Mouse (Mus musculus) embryonic facial prominence, embryonic 11.5 days (tissue): ENCODE data around the gene Aspdh. TPM values are rescaled to one million over a fixed set of nuclear protein-coding genes. Genes with fewer than 3 reads are reported as not detected.

Experiments
- ATAC-seq: fragments of 200-750 bp; cut with Nextera tagmentation; replicated peaks from 2 replicates; pipeline ENCODE4 v1.8.0; 2017; ENCODE audit warnings: low read depth; ENCODE audit not compliant: insufficient number of reproducible peaks, low FRiP score, low TSS enrichment
- DNase-seq: peaks from one replicate; pipeline ENCODE4 v3.0.0-alpha.2; 2015; ENCODE audit warnings: low spot score
- H3K27ac ChIP-seq: fragments of 300-500 bp; sonication (generic); replicated peaks from 2 replicates; pipeline ENCODE4 v1.5.1; 2014; ENCODE audit warnings: mild to moderate bottlenecking, low read depth, low read length, control low read depth
- H3K27me3 ChIP-seq: fragments of 300-500 bp; sonication (generic); 2 replicates; pipeline ENCODE4 v1.6.1; 2014; ENCODE audit warnings: mild to moderate bottlenecking, low read length, moderate library complexity, mixed read lengths; ENCODE audit not compliant: control insufficient read depth, insufficient read depth
- H3K36me3 ChIP-seq: fragments of 300-500 bp; sonication (generic); replicated peaks from 2 replicates; pipeline ENCODE4 v1.6.1; 2014; ENCODE audit warnings: low read depth, mild to moderate bottlenecking, low read length, moderate library complexity, mixed read lengths; ENCODE audit not compliant: control insufficient read depth, insufficient read depth
- H3K4me1 ChIP-seq: fragments of 300-500 bp; sonication (generic); 2 replicates; pipeline ENCODE4 v1.6.1; 2014; ENCODE audit warnings: low read length, mixed read lengths; ENCODE audit not compliant: control insufficient read depth, insufficient read depth
- H3K4me2 ChIP-seq: fragments of 300-500 bp; sonication (generic); 2 replicates; pipeline ENCODE4 v1.6.1; 2014; ENCODE audit warnings: low read depth, mild to moderate bottlenecking, control low read depth, low read length, moderate library complexity
- H3K4me3 ChIP-seq: fragments of 300-500 bp; sonication (generic); 2 replicates; pipeline ENCODE4 v1.5.1; 2014; ENCODE audit warnings: low read depth, low read length, control low read depth
- H3K9ac ChIP-seq: fragments of 300-500 bp; sonication (generic); replicated peaks from 2 replicates; pipeline ENCODE4 v1.6.1; 2014; ENCODE audit warnings: mild to moderate bottlenecking, control low read depth, low read length
- H3K9me3 ChIP-seq: fragments of 300-500 bp; sonication (generic); replicated peaks from 2 replicates; pipeline ENCODE4 v1.6.1; 2016; ENCODE audit warnings: mild to moderate bottlenecking, low read length, inconsistent platforms, mixed read lengths; ENCODE audit not compliant: control insufficient read depth
- WGBS: fragments of 180-500 bp; shearing (Covaris S2); extraction: QIAGEN DNeasy Blood & Tissue Kit; methylation state at CpG from one replicate; pipeline ENCODE4 v1.1.7; 2014; 5-methylcytosine and 5-hydroxymethylcytosine counted together
- microRNA-seq: library from miRNA; unstranded; fragments of <30 nt; microRNA quantifications from one replicate; pipeline ENCODE4, GENCODE M21; 2016; ENCODE audit warnings: borderline number of aligned reads
- polyA plus RNA-seq: library from polyadenylated mRNA; unstranded; fragments of >200 nt; fragmentation: Nextera tagmentation; extraction: Ambion mirVana; gene quantifications from 2 replicates; pipeline ENCODE4 v1.2.1, GENCODE M21; 2014

The Aspdh gene
- polyA plus RNA-seq, 1 experiment from 2014 or later = not detected

GRCm38 (mm10) chr7:44500046-44500445, 34.9 kb downstream of the Aspdh start:
- Histone ChIP-seq H3K36me3 (no peaks in the 10 kb centered on the region), H3K4me1 (no peaks in the 10 kb centered on the region), H3K27ac (no peak overlapping the region), H3K9me3 (no peaks in the 10 kb centered on the region), H3K9ac (no peak overlapping the region), H3K4me2 (no peak overlapping the region), H3K4me3 (no peak overlapping the region), H3K27me3 (no peaks in the 10 kb centered on the region)
- ATAC-seq (no peak), DNase-seq (no peak)
- WGBS = 55% methylated on average over 20 of the region's 20 CpGs

- H3K4me1 ChIP-seq = no peaks in the 10 kb centered on the region
- ATAC-seq = no peak
- no peak overlapping the region for H3K4me3 ChIP-seq
- 44% methylated on average over 5 of the region's 5 CpGs for WGBS
- no peak overlapping the region for H3K27ac ChIP-seq
- no peaks in the 10 kb centered on the region for H3K36me3 ChIP-seq
- H3K9me3 ChIP-seq = no peaks in the 10 kb centered on the region
- H3K27me3 ChIP-seq = no peaks in the 10 kb centered on the region
- peak; percentile 79 for DNase-seq
- H3K4me2 ChIP-seq = no peak overlapping the region
- no peak overlapping the region for H3K9ac ChIP-seq
Observed at GRCm38 (mm10) chr7:44501563-44502115, 36.4 kb downstream of the Aspdh start.

- no peak overlapping the region for H3K9ac ChIP-seq
Observed at GRCm38 (mm10) chr7:44507491-44507890, 42.3 kb downstream of the Aspdh start.

More at GRCm38 (mm10) chr7:44507491-44507890, 42.3 kb downstream of the Aspdh start:
- no peak for DNase-seq
- H3K36me3 ChIP-seq = no peaks in the 10 kb centered on the region
- no peak overlapping the region for H3K4me2 ChIP-seq
- H3K4me3 ChIP-seq = no peak overlapping the region
- no peak overlapping the region for H3K27ac ChIP-seq
- no peaks in the 10 kb centered on the region for H3K4me1 ChIP-seq
- H3K9me3 ChIP-seq = no peaks in the 10 kb centered on the region
- no peaks in the 10 kb centered on the region for H3K27me3 ChIP-seq
- no peak for ATAC-seq

Small RNA genes within 50 kb of the gene (microRNA-seq; reads per million reads assigned to microRNA genes)
- 1.4 reads per million for gene Mir7052

Other genes starting within 250 kb of the Aspdh start
- not detected in 2 replicates for gene Klk1b5, start 249.4 kb upstream of the Aspdh start, polyA plus RNA-seq
- not detected in 2 replicates for gene Klk1, start 240.0 kb upstream of the Aspdh start, polyA plus RNA-seq
- gene Gm36864, start 229.2 kb upstream of the Aspdh start, polyA plus RNA-seq = not detected in 2 replicates
- 1.00 and 1.9 TPM in 2 replicates for gene 1700028J19Rik, start 218.7 kb upstream of the Aspdh start, polyA plus RNA-seq
- 121 and 132 TPM in 2 replicates for gene 2410002F23Rik, start 218.7 kb upstream of the Aspdh start, polyA plus RNA-seq
- gene Acp4, start 208.0 kb upstream of the Aspdh start, polyA plus RNA-seq = not detected in 2 replicates
- gene Gm15517, start 203.9 kb upstream of the Aspdh start, polyA plus RNA-seq = 2.3 TPM in 1 of 2 replicates, not detected in the other
- gene Clec11a, start 158.5 kb upstream of the Aspdh start, polyA plus RNA-seq = 2.2 and 2.3 TPM in 2 replicates
- 0.98 and 1.00 TPM in 2 replicates for gene Shank1, start 155.1 kb upstream of the Aspdh start, polyA plus RNA-seq
- gene Syt3, start 81.3 kb upstream of the Aspdh start, polyA plus RNA-seq = 1.4 and 1.9 TPM in 2 replicates
- 0.99 and 1.4 TPM in 2 replicates for gene 1700008O03Rik, start 79.6 kb upstream of the Aspdh start, polyA plus RNA-seq
- gene Lrrc4b, start 36.4 kb upstream of the Aspdh start, polyA plus RNA-seq = 1.9 and 3.2 TPM in 2 replicates
- 61.1 and 66.4 TPM in 2 replicates for gene Josd2, start 2.6 kb downstream of the Aspdh start, polyA plus RNA-seq
- 76.4 and 89.8 TPM in 2 replicates for gene Emc10, start 31.1 kb downstream of the Aspdh start, polyA plus RNA-seq
- gene Fam71e1, start 31.2 kb downstream of the Aspdh start, polyA plus RNA-seq = 10.8 and 11.2 TPM in 2 replicates
- gene Mybpc2, start 59.3 kb downstream of the Aspdh start, polyA plus RNA-seq = 0.07 TPM in 1 of 2 replicates, not detected in the other
- not detected in 2 replicates for gene Spib, start 66.7 kb downstream of the Aspdh start, polyA plus RNA-seq
- gene Pold1, start 83.5 kb downstream of the Aspdh start, polyA plus RNA-seq = 56.3 and 61.4 TPM in 2 replicates
- gene Nr1h2, start 88.6 kb downstream of the Aspdh start, polyA plus RNA-seq = 63.7 and 69.6 TPM in 2 replicates
- gene Napsa, start 107.0 kb downstream of the Aspdh start, polyA plus RNA-seq = 0.70 and 0.88 TPM in 2 replicates
- 0.32 and 0.39 TPM in 2 replicates for gene Kcnc3, start 125.3 kb downstream of the Aspdh start, polyA plus RNA-seq
- gene Myh14, start 205.5 kb downstream of the Aspdh start, polyA plus RNA-seq = 2.1 and 4.5 TPM in 2 replicates
- gene Izumo2, start 243.4 kb downstream of the Aspdh start, polyA plus RNA-seq = not detected in 2 replicates